Mouse (Mus musculus) liver, adult 2 months (tissue): Measurements from ENCODE around the gene Sdc3.

Experiments
- CTCF ChIP-seq: fragments of 200-500 bp; IDR thresholded peaks from 2 replicates; pipeline ENCODE4 v1.5.1; 2011; ENCODE audit warnings: low read depth, low read length, control low read depth
- POLR2A ChIP-seq: fragments of 200-500 bp; IDR thresholded peaks from 2 replicates; pipeline ENCODE4 v1.6.1; 2011; ENCODE audit warnings: low read length, control low read depth; ENCODE audit not compliant: insufficient read depth; ENCODE audit errors: extremely low read depth

GRCm38 (mm10) chr4:130749566-130749965, 42.8 kb upstream of the Sdc3 start:
- no peak for TF ChIP-seq CTCF
- no peak for TF ChIP-seq POLR2A
